Mouse (Mus musculus): ENCODE data around the gene Jak1.

The Jak1 gene

GRCm38 (mm10) chr4:101192241-101192976 is 72.7 kb downstream of the Jak1 start:
- DNase-seq (ENCODE audit: extremely low read depth, low read depth, low spot score): no peak

- no peak for DNase-seq (ENCODE audit: extremely low read depth, low read depth, low spot score)
These were observed 77.7 kb downstream of the Jak1 start for GRCm38 (mm10) chr4:101187381-101187780.

- DNase-seq (ENCODE audit: extremely low read depth, low read depth, low spot score): no peak
These were observed 78.5 kb downstream of the Jak1 start for GRCm38 (mm10) chr4:101186591-101186990.

GRCm38 (mm10) chr4:101185216-101185615 is 79.9 kb downstream of the Jak1 start:
- DNase-seq (ENCODE audit: extremely low read depth, low read depth, low spot score): no peak

- no peak for DNase-seq (ENCODE audit: extremely low read depth, low read depth, low spot score)
These were observed 82.5 kb downstream of the Jak1 start for GRCm38 (mm10) chr4:101182603-101183011.

- DNase-seq (ENCODE audit: extremely low read depth, low read depth, low spot score): no peak
These were observed 84.4 kb downstream of the Jak1 start for GRCm38 (mm10) chr4:101180681-101181080.

GRCm38 (mm10) chr4:101179836-101180235 is 85.2 kb downstream of the Jak1 start:
- DNase-seq (ENCODE audit: extremely low read depth, low read depth, low spot score): no peak

- DNase-seq (ENCODE audit: extremely low read depth, low read depth, low spot score): no peak
These were observed 86.0 kb downstream of the Jak1 start for GRCm38 (mm10) chr4:101179076-101179475.

- no peak for DNase-seq (ENCODE audit: extremely low read depth, low read depth, low spot score)
These were observed 87.3 kb downstream of the Jak1 start for GRCm38 (mm10) chr4:101177796-101178195.

GRCm38 (mm10) chr4:101176123-101176522 is 89.0 kb downstream of the Jak1 start:
- no peak for DNase-seq (ENCODE audit: extremely low read depth, low read depth, low spot score)

GRCm38 (mm10) chr4:101174916-101175625 is 90.0 kb downstream of the Jak1 start:
- DNase-seq (ENCODE audit: extremely low read depth, low read depth, low spot score): no peak

GRCm38 (mm10) chr4:101172738-101173137 is 92.3 kb downstream of the Jak1 start:
- DNase-seq (ENCODE audit: extremely low read depth, low read depth, low spot score): no peak

- DNase-seq (ENCODE audit: extremely low read depth, low read depth, low spot score): no peak
These were observed 96.8 kb downstream of the Jak1 start for GRCm38 (mm10) chr4:101168189-101168778.

- no peak for DNase-seq (ENCODE audit: extremely low read depth, low read depth, low spot score)
These were observed 97.3 kb downstream of the Jak1 start for GRCm38 (mm10) chr4:101167777-101168176.

- DNase-seq (ENCODE audit: extremely low read depth, low read depth, low spot score): no peak
These were observed 99.3 kb downstream of the Jak1 start for GRCm38 (mm10) chr4:101165776-101166175.

- no peak for DNase-seq (ENCODE audit: extremely low read depth, low read depth, low spot score)
These were observed 100.4 kb downstream of the Jak1 start for GRCm38 (mm10) chr4:101164673-101165072.

GRCm38 (mm10) chr4:101164189-101164588 is 100.9 kb downstream of the Jak1 start:
- no peak for DNase-seq (ENCODE audit: extremely low read depth, low read depth, low spot score)

- DNase-seq (ENCODE audit: extremely low read depth, low read depth, low spot score): no peak
These were observed 104.3 kb downstream of the Jak1 start for GRCm38 (mm10) chr4:101160821-101161220.

GRCm38 (mm10) chr4:101159191-101159764 is 105.8 kb downstream of the Jak1 start:
- no peak for DNase-seq (ENCODE audit: extremely low read depth, low read depth, low spot score)

GRCm38 (mm10) chr4:101158282-101158681 is 106.8 kb downstream of the Jak1 start:
- no peak for DNase-seq (ENCODE audit: extremely low read depth, low read depth, low spot score)

GRCm38 (mm10) chr4:101157476-101157875 is 107.6 kb downstream of the Jak1 start:
- no peak for DNase-seq (ENCODE audit: extremely low read depth, low read depth, low spot score)

- no peak for DNase-seq (ENCODE audit: extremely low read depth, low read depth, low spot score)
These were observed 109.5 kb downstream of the Jak1 start for GRCm38 (mm10) chr4:101155541-101155940.
